Mouse (Mus musculus) frontal cortex, adult 2 months (tissue): Measurements from ENCODE around the gene Actn3. TPM values are rescaled to one million over a fixed set of nuclear protein-coding genes. Genes with fewer than 3 reads are reported as not detected.
A peak's percentile ranks its signal among the peaks of the same experiment; 100 is the strongest.

ENCODE experiments used
- DNase-seq, 2 experiments: peaks; one replicate each; pipeline ENCODE4 v3.0.0; 2022; ENCODE audit warnings: low spot score in 1 of 2; ENCODE audit errors: extremely low spot score in 1 of 2
- polyA plus RNA-seq: library from polyadenylated mRNA; depleted of rRNA; stranded (reverse); fragments of >200 nt; gene quantifications from 2 replicates; pipeline ENCODE4 v1.2.3, GENCODE M21; 2012

The Actn3 gene
- polyA plus RNA-seq, 1 experiment: 0.76 TPM

DNA sequence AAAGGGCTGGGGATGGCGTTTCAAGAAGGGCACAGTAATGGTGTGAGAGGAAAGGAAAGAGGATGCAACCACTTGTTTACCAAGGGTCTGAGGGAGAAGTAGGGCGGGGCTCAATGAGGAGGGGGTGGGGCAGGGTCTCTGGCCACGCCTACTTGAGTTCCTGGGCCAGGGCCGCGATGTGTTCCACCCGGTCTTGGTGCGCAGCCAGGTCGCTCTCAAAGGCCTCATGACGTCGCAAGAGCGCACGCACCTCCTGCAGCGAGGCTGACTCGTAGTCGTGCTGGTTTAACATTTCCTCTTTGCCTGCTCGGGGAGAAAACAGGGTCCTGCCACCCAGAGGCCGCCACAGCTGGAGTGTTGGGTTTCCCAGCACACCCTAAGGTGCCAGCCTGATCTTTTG, 12.6 kb downstream of the Actn3 start:
- DNase-seq: no peak

- no peak for DNase-seq
Measured at GRCm38 (mm10) chr19:4863048-4863447, 14.7 kb downstream of the Actn3 start.

- peak in 1 of 2 experiments; percentile 60 for DNase-seq
Measured at GRCm38 (mm10) chr19:4859081-4859480, 18.6 kb downstream of the Actn3 start.

- DNase-seq: no peak
Measured at GRCm38 (mm10) chr19:4855951-4856350, 21.8 kb downstream of the Actn3 start.

GRCm38 (mm10) chr19:4855470-4855820, 22.3 kb downstream of the Actn3 start:
- no peak for DNase-seq

- DNase-seq: peak; percentile 86 to 93
Measured at GRCm38 (mm10) chr19:4854552-4855469, 22.9 kb downstream of the Actn3 start, which contains the start of gene Ctsf. Ctsf (plus strand) TSS chr19:4855130.

DNA sequence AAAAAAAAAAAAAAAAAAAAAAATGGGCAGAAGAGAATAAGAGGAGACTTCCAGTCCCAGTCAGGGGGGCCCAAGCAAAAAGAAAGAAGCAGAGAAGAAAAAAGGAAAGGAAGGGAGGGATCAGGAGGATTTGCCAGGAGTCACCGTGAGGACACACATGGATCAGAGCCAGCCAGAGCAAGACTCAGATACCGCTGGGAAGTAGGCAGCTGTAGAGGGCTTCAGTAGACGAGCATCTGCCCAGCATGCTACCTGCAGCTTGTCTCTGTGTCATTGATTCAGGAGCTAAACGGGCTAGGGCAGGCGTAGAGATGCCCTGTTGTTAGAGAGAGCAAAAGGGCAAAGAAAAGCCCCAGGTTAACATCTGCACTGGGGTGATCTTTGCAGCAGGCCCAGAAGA, 27.4 kb downstream of the Actn3 start:
- no peak for DNase-seq

DNA sequence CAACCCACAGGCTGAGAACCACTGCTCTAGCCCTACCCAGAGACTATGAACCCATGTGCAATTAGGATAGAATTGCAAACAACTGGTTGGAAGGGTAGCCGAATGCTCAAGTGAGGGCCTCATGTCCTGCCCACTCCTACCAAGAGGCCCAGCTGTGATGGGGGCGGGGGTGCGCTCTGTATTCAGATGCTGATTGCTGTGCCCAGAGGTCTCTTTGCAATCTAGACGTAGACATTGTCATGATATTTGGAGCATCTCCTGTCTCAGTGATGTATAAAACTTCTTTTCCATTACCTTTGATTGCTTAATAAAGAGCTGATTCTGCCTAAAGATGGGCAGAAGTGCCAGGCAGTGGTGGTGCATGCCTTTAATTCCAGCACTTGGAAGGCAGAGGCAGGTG, 27.9 kb downstream of the Actn3 start:
- no peak for DNase-seq

DNA sequence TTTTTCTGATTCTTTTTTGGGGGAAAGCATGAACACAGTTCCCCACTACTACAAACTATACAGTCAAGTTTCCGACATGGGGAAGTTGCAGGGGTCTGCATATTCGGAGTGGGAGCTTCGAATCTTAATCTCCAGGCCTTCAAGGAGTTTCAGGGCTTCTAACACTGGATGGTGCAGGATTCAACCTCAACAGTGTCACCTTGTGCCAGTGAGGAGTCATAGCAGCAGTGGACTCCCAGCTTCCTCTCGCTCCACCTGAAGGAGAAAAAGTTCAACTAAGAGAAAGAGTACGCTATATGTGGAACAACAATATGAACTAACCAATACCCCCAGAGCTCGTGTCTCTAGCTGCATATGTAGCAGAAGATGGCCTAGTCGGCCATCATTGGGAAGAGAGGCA, 30.2 kb downstream of the Actn3 start:
- DNase-seq: peak in 1 of 2 experiments; percentile 50

DNA sequence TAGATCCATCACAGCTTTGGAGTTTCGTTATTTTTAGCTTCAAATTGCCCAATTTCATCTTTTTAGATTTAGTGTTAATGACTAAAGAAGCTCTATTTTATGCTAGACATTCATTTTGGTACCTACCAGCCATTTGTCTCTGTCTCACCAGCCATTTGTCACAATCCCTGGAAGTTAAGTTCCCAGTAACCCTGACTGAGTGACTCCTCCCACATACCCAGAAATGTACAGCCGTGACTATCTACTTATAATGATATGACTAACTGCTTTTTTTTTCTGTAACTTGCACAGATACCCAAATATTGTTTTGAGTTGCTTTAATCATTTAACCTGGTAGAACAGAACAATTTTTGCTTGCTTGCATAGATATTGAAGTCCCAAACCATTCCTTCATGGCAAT, 31.9 kb downstream of the Actn3 start:
- DNase-seq: no peak

- no peak for DNase-seq
Measured at GRCm38 (mm10) chr19:4842611-4843010, 35.1 kb downstream of the Actn3 start.

DNA sequence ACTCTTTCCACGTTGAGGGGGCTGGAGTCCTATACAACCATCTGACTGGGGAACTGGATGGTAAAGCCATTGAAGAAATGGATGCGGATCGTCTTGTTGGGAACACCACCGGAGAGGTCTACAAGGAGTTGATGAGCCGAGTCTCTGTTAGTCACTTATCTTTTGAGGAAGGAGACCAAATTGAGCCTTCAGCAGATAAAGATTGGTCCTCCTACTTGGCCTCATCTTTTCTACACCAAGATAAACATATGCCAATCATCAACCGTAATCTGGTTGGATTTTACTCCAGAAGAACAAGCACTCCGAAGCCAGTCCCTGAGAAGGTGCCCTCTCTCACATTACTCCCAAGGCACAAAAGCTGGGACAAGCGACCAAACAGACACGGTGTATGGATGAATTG, 36.9 kb downstream of the Actn3 start:
- no peak for DNase-seq

- DNase-seq: peak; percentile 93 to 98
Measured at GRCm38 (mm10) chr19:4839149-4839548, 38.6 kb downstream of the Actn3 start, which contains the start of the genes Ccs and Ccdc87. Ccs (minus strand) TSS chr19:4839332. Ccdc87 (plus strand) TSS chr19:4839366.

DNA sequence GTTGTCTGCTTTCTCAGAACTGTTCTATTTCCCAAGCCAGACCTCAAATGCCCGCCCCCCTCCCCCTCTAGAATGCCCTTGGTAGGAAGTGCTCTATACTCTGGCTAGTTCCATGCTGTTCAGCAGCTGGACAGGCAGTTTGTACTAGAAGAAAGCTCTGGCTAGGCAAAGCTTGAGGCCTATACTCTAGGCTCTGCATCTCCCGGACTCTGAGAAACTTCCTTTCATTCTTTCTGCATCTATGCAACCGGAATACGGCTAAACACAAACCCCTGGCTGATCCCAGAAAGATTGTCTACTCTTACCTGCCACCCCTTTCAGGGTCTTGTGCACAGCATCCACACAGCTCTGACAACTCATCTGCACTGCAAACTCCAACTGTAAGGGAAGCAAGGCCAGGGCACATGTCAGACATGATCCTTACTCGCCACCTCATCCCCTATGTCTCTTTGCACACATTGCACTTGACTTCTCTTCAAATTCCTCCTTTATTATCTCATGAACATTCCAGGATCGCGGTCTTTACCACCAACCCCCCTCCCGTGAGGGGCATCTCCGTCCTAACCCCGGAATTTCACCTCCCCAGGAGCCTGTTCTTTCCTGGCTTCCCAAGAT, 39.1 kb downstream of the Actn3 start:
- DNase-seq: no peak

GRCm38 (mm10) chr19:4837049-4837448, 40.7 kb downstream of the Actn3 start:
- no peak for DNase-seq

DNA sequence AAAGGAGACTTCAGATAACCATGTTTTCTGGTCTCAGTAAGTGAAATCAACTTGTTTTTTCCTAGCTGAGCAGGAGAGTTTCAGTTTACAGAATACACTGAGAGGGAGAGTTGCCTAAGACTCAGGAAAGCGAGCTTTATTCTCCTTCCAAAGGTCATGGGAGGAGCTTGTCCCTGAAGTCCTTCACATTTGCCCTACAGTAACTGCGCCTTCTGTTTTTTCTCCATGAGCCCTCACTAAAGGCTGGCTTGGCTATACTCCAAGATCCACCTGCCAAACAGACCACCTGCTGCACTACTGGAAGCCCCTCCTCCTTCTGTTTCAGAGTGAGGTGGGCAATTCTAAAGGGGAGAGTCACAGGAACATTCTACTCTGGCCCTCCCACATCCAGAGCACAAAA, 41.6 kb downstream of the Actn3 start:
- DNase-seq: no peak

DNA sequence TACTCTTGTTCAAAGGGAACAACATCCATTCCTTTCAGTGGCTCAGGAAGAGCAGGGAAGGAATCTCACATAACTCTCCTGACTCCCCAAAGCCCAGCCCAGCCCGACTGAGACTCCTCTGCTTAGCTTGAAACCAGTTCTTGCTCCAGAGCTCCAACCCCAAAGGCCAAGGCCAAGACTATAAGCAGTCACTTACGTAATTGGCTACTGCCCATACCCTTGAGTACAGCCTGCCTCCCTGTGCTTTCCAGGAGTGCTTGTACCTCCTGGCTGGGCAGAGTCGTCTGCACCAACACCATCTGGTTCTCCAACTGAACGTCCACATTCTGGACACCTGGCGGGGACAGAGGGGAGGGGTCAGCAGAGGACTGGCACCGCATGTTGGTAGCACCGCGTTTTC, 43.7 kb downstream of the Actn3 start:
- DNase-seq: no peak

- DNase-seq: peak in 1 of 2 experiments; percentile 59
Measured at GRCm38 (mm10) chr19:4829156-4829555, 48.6 kb downstream of the Actn3 start.

DNA sequence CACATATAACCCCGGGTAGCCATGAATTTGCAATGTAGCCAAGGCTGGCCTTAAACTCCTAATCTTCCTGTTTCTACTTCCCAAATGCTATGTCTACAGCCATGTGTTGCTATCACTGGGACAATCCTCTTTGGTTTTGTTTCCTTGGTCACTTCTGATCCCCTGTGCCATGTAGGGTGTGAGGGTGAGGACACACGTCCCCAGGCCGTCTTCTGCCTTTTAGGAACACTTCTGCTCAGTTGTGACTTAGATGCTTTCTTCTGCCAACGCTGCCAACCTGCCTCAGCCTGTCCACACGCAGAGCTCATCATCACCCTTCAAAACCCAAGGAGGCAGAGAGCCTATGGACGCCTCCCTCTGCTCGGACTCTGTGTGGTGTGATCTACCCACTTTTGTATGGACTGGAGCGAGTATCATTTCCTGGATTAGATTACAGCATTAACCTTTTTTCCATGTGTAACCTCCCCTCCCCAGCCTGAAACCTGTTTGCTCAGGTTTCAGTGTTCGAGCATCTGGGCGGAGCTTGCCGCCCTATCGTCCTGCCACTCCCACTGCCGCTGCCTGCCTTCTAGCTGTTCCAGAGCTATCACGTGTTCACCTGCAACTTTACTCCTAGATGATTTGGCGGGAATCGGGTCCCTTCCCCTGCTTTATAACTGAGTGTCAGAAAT, 49.1 kb downstream of the Actn3 start:
- no peak for DNase-seq

DNA sequence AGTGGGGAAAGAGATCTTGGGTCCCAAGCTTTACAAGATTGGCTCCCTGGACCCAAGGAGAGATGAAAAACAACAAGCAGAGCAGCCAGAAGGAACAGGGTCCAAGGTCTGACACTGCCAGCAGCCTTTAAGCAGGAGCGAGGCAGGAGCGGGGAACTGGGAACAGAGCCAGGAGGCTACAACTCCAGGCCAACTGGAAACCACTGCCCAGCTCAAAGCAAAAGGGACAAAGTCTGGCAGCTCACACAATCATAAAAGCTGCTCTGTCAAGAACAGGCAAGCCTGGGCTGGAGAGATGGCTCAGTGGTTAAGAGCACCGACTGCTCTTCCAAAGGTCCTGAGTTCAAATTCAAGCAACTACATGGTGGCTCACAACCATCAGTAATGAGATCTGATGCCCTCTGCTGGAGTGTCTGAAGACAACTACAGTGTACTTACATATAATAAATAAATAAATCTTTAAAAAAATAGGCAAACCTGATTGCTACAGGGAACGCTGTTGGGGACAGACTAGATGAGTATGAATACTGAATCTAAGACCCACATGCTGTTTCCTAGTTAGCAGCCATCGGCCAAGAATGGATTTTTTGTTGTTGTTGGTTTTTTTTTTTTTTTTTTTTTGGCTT, 56.9 kb downstream of the Actn3 start:
- DNase-seq: peak; percentile 65 to 71
